Mouse (Mus musculus): ENCODE measurements around the gene Fh1.
A peak's percentile ranks its signal among the peaks of the same experiment; 100 is the strongest.

GRCm38 (mm10) chr1:175625257-175625879 lies at the start of gene Fh1:
- TF ChIP-seq CTCF (IDR thresholded peaks at IDR 0.05) (peak; percentile 25; the same call in 1 of the 2 replicates), EP300 (IDR thresholded peaks at IDR 0.05) (peak; percentile 26; the same call in 1 of the 2 replicates)
